Mouse (Mus musculus): ENCODE measurements around the gene Chchd3.

DNA sequence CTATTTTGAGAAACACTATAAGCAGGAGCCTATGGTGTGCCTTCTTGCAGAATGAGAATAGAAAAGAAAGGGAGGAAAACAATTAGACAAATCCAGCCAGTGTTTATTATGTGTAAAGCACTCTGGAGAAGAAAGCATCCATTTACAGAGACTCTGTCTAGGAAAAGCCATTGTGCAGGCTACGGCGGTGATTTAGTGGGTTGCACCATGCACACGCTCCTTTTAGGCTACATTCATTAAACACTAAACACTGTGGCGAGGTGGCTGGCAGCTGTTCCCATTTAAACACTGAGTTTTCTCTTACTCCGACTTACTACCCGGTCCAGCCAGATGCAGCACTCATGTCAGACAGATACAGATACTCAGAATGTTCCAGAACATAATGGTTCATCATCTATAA, 311.3 kb downstream of the Chchd3 start:
- TF ChIP-seq GATA1 (IDR thresholded peaks at IDR 0.05; ENCODE audit: borderline replicate concordance, low read length) (no peak), FLI1 (IDR thresholded peaks at IDR 0.05; ENCODE audit: low read length) (no peak)

All from megakaryocyte, embryonic 14.5 days (primary cell).